Mouse (Mus musculus): Measurements from ENCODE around the gene Olfr1289. TPM values are rescaled to one million over a fixed set of nuclear protein-coding genes. Genes with fewer than 3 reads are reported as not detected.

Olfr1289 gene
- total RNA-seq (2021): not detected

DNA sequence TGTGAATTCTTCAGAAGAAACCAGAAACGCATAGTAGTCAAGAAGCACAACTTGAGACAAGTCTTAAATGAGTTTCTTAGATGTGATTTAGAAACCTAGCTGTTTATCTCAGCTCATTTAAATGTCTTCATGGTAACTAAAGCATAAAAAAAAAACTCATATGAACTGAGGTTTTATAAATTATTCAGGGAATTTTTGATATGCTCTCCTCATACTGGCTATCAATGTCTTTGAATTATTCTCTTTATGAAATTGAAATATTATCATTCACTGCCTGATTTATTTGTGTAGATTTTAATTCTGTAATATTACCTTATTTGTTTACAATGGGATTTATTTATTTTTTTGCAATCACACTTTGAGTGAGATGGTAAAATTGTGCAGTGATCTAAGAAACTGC lies at the start of gene Olfr1289:
Olfr1289 (plus strand) TSS at position 301 of the 400 bp plus-strand sequence.
- no peak for DNase-seq (ENCODE audit: low spot score in 2 of 2)
- intact Hi-C loops (cut with DNase I): no loop called here

DNA sequence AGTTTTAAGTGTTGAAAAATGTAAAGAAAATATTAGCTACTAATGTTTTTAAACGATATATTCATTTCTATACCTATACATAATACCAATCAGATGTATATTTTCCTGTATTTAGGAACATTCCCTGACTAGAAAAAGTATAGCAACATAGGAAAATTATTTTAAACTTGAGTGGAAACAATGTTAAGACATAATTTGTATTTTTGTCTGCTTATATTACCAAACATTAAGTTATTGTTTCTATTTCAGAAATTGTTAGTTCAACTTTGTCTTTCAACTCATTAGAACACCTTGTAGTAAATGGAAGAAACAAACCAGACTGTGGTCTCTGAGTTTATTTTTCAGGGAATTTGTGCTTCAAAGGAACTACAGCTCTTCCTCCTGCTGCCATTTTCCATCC lies 31.8 kb upstream of the Olfr1289 start, which contains the start of gene Olfr1287:
Olfr1287 (plus strand) TSS at position 301 of the 400 bp plus-strand sequence.
- no peak for DNase-seq (ENCODE audit: low spot score in 2 of 2)
- intact Hi-C loops (cut with DNase I): no loop called here

- no peak for DNase-seq (ENCODE audit: low spot score in 2 of 2)
- intact Hi-C loops (cut with DNase I): no loop called here
Observed at GRCm38 (mm10) chr2:111473801-111474200, 6.8 kb upstream of the Olfr1289 start, which contains the start of gene Olfr1288. TSS of gene Olfr1288 (plus strand) at chr2:111474101.

DNA sequence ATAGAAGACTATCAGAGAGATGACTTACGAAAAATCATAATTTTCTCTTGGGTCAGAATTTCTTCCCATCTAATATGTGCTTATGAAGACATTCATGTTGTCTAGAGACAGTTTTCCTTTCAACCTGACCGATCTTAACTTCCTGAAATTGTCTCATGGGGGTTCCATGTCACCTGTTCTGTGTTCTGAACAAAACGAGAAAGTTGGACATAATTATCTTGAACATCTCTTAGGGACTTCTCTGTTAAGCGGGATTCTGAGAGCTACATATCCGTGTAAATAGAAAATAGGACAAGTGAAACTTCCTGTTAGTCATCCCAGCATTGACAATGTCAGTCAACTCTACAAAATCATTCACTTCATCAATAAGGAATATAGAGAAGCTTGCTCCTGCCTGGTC lies 13.1 kb downstream of the Olfr1289 start, which contains the start of gene Olfr1290:
Olfr1290 (minus strand) TSS at position 101 of the 400 bp plus-strand sequence.
- intact Hi-C loops (cut with DNase I): no loop called here
- no peak for DNase-seq (ENCODE audit: low spot score in 2 of 2)

GRCm38 (mm10) chr2:111496880-111497279 lies 16.3 kb downstream of the Olfr1289 start, which contains the start of gene Olfr1291-ps1:
TSS of gene Olfr1291-ps1 (plus strand) at chr2:111497180.
- intact Hi-C loops (cut with DNase I): no loop called here
- no peak for DNase-seq (ENCODE audit: low spot score in 2 of 2)

DNA sequence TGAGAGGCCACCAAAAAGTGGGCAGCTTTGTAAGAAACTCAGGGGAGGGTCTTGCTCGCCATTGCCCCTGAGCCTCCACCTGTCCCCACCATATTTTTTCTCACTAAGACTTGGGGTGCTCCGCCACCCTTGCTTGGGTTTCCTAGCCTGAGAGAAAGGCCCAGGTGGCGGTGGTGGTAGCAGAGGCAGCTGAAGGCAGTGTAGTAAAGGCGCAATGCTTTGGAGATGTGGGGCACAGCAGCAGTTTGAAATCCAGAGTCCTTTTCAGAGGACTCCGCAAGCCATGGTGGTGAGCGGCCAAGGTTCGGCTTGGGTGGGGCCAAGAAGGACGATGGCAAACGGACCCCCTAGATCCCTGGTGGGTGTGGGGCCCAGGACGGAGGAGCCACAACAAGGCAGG lies 36.8 kb downstream of the Olfr1289 start:
- no peak for DNase-seq (ENCODE audit: low spot score in 2 of 2)
- intact Hi-C loops (cut with DNase I): no loop called here

DNA sequence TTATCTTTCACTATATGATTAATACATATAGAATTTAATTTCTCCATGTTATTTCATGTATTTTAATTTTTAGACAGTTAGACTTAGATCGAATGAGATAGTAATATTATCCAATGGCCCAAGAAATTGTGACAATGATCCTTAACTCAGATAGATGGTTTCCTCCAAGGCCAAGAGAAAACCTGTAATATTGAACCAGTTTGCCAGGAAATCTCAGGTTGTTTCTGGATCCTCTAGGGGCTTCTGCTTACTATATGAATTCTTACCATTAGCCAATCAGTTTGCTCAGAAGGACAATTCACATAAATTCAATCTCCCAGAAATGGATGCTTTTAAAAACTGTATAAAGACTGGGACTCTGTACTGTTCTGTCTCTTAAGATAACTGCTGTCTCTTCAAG lies 44.3 kb downstream of the Olfr1289 start, which contains the start of gene Olfr1293-ps:
Olfr1293-ps (plus strand) TSS at position 301 of the 400 bp plus-strand sequence.
- DNase-seq (ENCODE audit: low spot score in 2 of 2): no peak
- intact Hi-C loops (cut with DNase I): no loop called here

Other genes starting within 250 kb of the Olfr1289 start
- not detected for gene Olfr1275, start 245.5 kb upstream of the Olfr1289 start, total RNA-seq (2021)
- gene Olfr1276, start 226.3 kb upstream of the Olfr1289 start, total RNA-seq (2021): not detected
- not detected for gene Olfr1277, start 206.7 kb upstream of the Olfr1289 start, total RNA-seq (2021)
- gene Olfr1278, start 190.7 kb upstream of the Olfr1289 start, total RNA-seq (2021): not detected
- gene Olfr1279, start 180.2 kb upstream of the Olfr1289 start, total RNA-seq (2021): not detected
- not detected for gene Olfr1280, start 166.8 kb upstream of the Olfr1289 start, total RNA-seq (2021)
- not detected for gene Olfr1281, start 154.3 kb upstream of the Olfr1289 start, total RNA-seq (2021)
- gene Olfr1282, start 144.7 kb upstream of the Olfr1289 start, total RNA-seq (2021): not detected
- not detected for gene Olfr1283, start 114.0 kb upstream of the Olfr1289 start, total RNA-seq (2021)
- not detected for gene Olfr1284, start 105.3 kb upstream of the Olfr1289 start, total RNA-seq (2021)
- not detected for gene Olfr1286, start 57.7 kb upstream of the Olfr1289 start, total RNA-seq (2021)
- gene Olfr1287, start 31.7 kb upstream of the Olfr1289 start, total RNA-seq (2021): not detected
- gene Olfr1288, start 6.7 kb upstream of the Olfr1289 start, total RNA-seq (2021): not detected
- not detected for gene Olfr1290, start 13.0 kb downstream of the Olfr1289 start, total RNA-seq (2021)
- not detected for gene Olfr1291-ps1, start 16.4 kb downstream of the Olfr1289 start, total RNA-seq (2021)
- not detected for gene Olfr1293-ps, start 44.4 kb downstream of the Olfr1289 start, total RNA-seq (2021)
- not detected for gene Olfr1294, start 59.5 kb downstream of the Olfr1289 start, total RNA-seq (2021)
- not detected for gene Olfr1295, start 88.9 kb downstream of the Olfr1289 start, total RNA-seq (2021)
- not detected for gene Olfr1297, start 145.7 kb downstream of the Olfr1289 start, total RNA-seq (2021)
- not detected for gene Olfr1298, start 168.4 kb downstream of the Olfr1289 start, total RNA-seq (2021)
- not detected for gene Olfr1299, start 180.6 kb downstream of the Olfr1289 start, total RNA-seq (2021)